Mouse (Mus musculus): ENCODE results near the gene Prkci.

DNA sequence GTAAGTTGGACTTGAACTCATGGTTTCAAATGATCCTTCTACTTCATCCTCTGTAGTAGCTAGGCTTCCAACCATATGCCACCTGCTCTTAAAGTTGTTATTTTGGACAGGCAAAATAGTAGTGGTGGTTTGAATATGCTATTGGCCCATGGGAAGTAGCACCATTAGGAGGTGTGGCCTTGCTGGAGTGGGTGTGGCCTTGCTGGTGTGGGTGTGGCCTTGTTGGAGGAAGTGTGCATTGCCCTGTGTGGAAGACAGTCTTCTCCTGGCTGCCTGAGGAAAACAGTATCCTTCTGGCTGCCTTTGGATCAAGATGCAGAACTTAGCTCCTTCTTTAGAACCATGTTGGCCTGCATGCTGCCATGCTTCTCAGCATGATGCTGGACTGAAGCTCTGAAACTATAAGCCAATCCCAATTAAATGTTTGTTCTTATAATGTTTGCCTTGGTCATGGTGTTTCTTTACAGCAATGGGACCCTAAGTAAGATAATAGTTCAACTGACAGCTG, 2.4 kb upstream of the Prkci start:
- no peak for TF ChIP-seq CTCF (IDR thresholded peaks at IDR 0.05; ENCODE audit: low read depth, low read length)
- no peak for TF ChIP-seq GATA1 (IDR thresholded peaks at IDR 0.05; ENCODE audit: borderline replicate concordance, low read length)
- no peak for TF ChIP-seq TAL1 (conservative IDR thresholded peaks at IDR 0.05; ENCODE audit: low read depth, low read length)
- TF ChIP-seq GATA2 (IDR thresholded peaks at IDR 0.05; ENCODE audit: borderline replicate concordance, low read depth, low read length), result no peak
- no peak for TF ChIP-seq POLR2AphosphoS5 (IDR thresholded peaks at IDR 0.05; ENCODE audit: insufficient replicate concordance, low read depth, low read length)

All from G1E (cell line).